Mouse (Mus musculus): ENCODE data around the gene Efcc1.
"Not testable (repeated sequence)": the region's sequence is repeated elsewhere in the genome, so short reads cannot be mapped to it uniquely, and the experiment has no call there.

Gene Efcc1

GRCm38 (mm10) chr6:87745301-87745700 lies 14.6 kb downstream of the Efcc1 start:
- DNase-seq: no peak

GRCm38 (mm10) chr6:87746059-87746458 lies 15.4 kb downstream of the Efcc1 start:
- DNase-seq: no peak

DNA sequence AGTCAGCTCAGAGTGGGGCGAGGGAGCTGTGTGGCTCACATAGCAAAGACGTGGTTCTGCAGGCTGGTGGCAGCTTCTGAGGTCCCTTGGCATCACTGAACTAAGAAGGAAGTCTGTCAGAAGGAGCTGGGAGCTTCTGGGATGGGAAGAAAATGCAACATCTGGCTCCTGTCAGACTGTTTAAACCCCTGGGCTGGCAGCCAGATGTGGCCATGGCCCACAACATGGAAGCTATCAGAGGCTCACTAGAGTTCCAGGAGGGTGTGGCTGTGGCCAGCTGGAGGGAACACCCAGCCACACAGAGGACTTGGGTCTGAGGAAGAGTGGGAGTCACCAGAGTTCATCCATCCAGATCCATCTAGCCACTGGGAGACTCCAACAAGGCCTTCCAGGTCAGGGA lies 16.2 kb downstream of the Efcc1 start:
- no peak for DNase-seq

GRCm38 (mm10) chr6:87748078-87748477 lies 17.4 kb downstream of the Efcc1 start:
- DNase-seq: no peak

- DNase-seq: no peak
Measured at GRCm38 (mm10) chr6:87748531-87748930, 17.9 kb downstream of the Efcc1 start.

DNA sequence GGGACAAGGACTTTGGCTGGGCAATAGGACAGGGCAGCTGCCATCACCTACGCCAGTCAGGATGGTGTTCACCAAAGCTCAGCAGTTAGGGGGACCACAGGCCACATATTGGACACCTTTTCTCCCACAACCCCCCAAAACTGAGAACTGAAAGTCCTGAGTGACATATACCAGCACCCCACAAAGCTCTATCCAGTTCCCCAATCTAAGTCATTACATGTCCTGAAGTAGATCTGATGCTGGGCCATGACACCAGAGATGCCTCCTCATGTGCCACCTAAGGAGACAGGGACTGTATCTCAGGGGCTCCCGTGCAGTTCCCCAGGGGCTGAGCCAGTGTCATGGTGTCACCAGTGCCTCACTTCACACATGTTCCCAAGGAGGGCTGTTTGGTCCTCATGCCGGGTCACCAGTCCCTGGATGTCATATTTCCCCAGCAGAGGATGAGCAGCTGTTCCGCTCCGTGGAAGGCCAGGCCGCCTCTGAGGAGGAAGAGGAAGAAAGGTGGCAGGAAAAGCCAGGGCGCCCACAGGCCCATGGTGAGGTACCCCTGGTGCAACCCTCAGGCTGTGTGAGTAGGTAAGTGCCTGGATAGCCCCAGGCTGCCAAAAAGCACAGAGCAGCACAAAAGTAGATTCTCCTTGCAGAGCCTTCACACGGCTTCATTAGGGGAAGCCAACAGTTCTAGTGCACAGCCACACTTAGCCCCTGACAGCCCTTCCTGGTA lies 19.7 kb downstream of the Efcc1 start:
- no peak for DNase-seq

GRCm38 (mm10) chr6:87751574-87751973 lies 20.9 kb downstream of the Efcc1 start:
- DNase-seq: no peak

DNA sequence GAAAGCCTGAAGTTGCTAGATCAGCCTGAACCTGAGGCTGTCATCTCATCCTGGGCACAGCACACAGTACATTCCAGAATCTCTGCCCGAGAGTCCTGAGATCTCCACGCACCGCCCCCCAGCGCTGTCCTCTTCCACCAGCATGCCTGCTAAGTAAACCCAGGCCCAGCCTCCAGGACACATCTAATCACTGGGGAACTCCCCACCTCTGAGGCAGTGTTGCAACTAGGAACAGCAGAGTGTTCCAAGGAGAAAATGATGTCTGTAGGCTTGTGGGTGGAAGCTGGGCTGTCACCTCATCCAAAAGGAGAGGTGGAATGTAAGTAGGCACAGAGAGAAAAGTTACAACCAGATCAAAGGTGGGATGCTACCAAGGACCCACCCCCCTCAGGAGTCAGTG lies 24.5 kb downstream of the Efcc1 start:
- no peak for DNase-seq

DNA sequence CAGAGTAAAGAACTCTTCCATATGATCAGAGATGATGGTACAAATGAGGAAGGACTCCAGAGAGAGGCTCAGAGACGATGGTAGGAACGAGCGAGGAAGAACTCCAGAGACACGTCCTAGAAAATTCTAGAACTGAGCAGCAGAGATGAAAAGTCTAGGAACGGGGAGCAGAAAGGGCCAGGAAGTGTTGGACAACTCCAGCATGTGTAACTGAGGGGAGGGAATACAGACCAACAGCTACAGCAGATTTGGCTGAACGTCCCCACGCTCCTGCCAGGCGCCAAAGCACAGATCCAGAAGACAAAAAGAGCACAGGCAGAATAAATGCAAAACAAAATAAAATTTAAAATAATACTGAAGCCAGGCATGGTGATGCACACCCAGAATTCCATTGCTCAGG lies 26.2 kb downstream of the Efcc1 start:
- no peak for DNase-seq

DNA sequence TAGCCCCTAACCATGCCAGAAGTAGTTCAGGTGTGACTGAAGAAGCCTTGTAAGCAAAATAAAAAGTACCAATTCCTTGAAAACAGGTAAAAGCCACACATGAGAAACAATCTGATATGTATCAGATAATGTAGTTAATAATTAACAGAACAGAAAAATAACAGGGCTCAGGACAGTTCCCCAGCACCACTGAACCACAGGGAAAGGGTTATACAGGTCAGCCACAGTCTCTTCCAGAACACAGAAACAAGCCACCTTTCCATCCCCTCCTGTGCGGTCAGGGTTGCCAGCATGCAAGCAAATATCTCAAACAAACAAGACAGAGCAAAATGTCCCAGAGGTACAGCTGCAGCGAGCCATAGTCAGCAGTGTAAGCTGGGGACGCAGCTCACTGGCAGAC lies 28.7 kb downstream of the Efcc1 start:
- no peak for DNase-seq

GRCm38 (mm10) chr6:87759850-87760249 lies 29.2 kb downstream of the Efcc1 start:
- no peak for DNase-seq

GRCm38 (mm10) chr6:87762161-87762560 lies 31.5 kb downstream of the Efcc1 start:
- no peak for DNase-seq

DNA sequence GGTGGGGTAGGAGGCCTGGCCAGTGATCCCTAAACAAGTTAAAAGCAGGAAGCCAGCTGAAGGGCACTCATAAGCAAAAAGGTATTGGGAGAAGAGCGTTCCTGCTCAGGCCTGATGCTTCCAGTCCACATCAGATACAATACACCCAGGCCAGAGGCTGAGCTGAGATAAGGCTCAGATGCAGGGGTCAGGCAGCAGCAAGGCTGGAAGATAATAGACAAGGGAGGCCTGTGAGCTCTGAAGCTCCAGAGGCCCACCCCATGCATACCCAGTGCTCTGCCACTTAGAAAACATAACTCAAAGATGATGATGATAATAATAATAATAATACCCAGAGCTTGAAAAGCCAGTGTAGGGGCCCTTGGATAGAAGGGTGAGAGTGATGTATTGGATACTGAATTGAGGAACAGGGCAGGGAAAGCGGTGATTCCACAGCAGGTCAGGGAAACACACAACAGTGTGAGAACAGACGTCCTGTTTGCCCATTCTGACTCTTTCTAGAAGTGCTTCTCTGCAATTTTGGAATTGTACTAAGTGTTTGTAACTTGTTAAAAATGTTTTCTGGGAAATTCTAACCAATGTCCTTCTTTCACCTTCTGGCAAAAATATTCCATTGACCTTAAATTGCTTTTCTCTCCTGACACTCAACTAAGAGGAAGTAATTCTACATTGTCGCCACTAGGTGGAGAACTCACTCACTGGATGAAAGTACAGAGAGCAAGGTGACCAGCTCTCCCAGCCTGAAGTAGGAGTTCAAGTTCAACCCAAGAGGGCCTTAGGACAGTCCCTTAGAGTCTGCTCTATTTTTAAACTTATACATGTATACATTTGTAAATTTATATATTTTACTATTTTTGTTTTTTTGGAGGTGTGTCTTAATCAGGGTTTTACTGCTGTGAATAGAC lies 33.0 kb downstream of the Efcc1 start:
- DNase-seq: peak; percentile 19

DNA sequence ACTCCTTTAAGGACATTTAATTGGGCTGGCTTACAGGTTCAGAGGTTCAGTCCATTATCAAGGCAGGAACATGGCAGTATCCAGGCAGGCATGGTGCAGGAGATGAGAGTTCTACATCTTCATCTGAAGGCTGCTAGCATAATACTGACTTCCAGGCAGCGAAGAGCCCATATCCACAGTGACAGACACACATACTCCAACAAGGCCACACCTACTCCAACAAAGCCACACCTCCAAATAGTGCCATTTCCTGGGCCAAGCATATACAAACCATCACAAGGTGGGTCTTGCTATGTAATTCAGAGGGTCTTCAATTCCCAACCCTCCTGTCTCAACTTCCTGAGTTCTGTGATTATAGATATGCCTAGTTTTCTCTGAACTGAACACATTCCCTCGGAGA lies 33.6 kb downstream of the Efcc1 start:
- not testable (repeated sequence) for DNase-seq

DNA sequence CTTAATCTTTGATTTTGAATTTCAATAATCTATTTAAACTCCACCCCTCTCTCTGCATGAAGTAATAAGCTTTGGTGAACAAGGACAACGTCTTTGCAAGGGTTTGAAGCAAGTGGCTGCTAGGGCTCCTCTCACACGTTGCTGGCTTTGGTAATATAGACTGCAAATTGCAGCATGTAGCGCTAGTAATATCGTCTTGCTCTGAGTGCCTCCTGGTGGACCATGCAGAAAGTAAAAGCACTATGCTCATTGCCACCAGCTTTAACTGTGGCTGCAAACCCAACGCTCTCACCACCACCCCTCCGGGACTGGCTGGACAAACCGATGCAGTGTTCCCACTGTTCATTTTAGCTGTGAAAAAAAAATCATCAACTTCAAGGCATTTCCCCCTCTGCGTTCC lies 40.0 kb downstream of the Efcc1 start:
- no peak for DNase-seq

DNA sequence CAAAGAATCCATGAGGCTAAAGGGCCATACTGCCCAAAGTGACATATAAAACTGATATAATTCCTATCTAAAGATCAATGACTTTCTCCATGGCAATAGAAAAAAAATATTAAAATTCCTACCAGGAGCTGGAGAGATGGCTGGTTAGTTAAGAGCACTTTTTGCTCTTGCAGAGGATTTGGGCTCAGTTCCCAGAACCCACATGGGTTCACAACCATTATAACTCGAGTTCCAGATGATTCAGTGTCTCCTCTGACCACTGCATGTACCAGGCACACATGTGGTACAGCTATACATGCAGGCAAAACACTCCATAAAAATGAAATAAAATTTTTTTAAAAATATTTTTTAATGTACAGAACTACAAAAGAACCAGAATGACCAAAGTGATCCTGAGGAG lies 43.8 kb downstream of the Efcc1 start:
- DNase-seq: no peak

GRCm38 (mm10) chr6:87774909-87775308 lies 44.2 kb downstream of the Efcc1 start:
- DNase-seq: no peak

GRCm38 (mm10) chr6:87775588-87776245 lies 45.0 kb downstream of the Efcc1 start:
- no peak for DNase-seq

DNA sequence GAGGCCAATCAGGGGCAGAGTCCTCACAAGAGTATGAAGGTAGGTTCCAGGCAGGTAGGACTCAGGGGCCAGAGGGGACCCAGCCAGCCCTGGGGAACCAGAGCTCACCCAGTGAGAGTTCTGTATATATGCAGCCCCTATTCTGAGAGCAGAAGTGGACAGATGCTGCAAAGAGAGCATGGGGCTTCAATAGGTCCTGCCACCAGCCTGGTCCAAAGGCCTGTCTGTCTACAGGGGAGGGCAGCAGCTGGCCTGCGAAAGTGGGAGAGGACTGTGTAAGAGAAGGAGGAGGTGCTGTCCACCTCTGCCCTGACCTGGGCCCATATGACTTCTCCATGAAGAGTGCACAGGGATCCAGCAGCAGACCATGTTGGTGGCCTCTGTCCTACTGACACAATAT lies 46.0 kb downstream of the Efcc1 start:
- DNase-seq: no peak

DNA sequence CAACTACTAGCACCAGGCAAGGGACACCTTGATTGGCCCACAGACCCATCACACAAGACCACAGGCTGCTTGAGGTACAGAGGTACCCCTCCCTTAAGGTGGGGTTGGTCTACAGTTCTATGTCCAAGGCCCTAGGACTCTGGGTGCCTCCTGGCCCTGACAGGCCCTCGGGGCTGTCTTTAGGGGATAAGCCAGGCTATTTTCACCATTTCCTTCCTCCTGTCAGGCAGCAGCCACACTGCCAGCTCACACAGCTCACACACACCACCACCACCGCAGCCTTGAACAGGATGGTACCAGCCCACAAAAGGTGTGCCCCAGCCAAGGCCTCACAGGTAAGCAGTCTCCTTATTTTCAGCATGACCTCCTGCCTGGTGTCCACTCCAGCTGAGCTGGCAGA lies 47.2 kb downstream of the Efcc1 start, which contains the start of gene Gp9:
TSS of gene Gp9 (plus strand) at position 231 of the 400 bp plus-strand sequence.
- no peak for DNase-seq

DNA sequence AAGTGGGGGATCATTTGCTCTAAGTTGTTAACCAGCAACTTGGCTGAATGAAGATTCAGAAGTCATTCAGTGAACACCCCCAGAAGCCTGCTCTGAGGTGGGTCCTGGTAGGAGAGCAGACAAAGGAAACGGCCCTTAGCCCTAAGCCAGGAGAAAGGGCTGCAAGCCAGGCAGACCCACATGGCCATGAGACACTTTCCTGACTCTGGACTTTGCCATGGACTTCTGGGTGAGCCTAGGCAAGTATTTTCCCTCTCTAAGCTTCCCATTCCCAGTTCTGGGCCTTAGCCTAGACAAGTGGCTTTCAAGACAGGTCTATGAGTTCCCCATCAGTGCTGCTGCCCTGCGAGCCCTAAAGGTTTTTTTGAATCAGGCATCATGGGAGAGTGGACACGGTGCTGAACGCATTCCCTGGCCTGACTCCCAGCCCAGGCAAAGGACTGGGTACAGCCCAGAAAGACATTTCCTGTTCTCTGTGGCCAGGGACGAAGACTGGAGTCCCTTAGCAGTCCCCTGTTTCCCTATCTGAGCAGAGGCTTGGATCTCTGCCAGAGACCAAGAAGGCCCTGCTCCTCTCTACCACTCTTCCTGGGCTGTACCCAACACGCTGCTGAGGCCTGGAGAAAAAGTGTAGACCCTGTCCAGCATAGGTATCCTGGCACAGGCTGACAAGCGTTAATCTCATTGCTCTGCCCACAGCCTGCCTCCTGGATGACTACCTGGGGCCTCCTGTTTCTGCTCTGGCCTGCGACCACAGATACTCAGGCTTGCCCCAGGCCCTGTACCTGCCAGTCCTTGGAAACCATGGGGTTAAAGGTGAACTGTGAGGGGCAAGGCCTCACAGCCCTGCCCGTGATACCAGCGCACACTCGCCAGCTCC lies 47.9 kb downstream of the Efcc1 start:
- DNase-seq: no peak

All from cerebellum, adult 11 months (tissue).